Comparison of ENCODE assay signal across 12 mouse cellular contexts in the genomic region with DNA sequence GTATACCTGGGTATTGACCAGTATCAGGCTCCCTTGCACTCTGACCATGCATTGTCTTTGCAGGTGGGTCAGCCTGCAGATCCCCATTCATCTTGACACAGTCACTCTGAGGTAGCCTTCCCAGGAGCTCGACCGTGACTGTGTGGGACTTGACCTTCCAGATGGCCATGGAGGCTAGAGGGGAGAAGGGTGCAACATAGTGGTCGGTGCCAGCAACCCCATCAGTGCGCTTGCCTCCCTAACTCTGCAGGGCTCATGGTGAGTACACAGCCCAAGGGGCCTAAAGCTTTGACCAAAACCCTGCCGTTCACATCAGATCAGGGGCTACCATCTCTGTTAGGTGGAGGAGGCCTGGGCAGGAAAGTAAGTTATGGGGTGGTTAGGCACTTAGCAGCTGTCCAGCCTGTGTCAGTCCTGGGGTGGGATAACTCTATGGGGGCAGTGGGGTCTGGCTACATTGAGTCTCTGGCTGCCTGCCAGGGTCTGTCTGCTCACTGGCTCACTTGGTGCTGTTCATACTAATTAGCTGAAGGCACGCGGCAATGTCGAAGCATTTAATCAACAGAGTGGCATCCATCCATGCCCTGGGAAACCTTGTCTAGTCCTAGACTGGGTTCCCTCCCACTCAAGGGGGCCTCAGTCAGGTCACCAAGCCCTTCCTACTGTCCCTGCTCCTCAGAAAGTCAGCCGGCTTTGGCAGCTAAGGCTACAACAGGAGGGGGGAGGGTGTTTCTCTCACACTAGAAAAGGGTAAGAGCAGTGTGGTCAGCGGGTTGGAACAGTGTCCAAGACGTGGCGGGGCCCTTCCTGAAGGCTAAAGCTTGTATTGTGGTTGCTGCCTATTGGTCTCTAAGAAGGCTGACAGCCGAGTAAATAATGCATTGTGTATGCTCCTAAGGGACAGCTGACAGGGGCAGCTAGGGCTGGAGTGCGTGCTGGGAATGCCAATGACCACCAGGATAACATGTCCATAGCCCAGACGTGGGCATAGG. TPM values are rescaled to one million over a fixed set of nuclear protein-coding genes. Genes with fewer than 3 reads are reported as not detected.
DNase-seq lines count a peak whose midpoint lies in the region; ATAC-seq and TF ChIP-seq lines count a peak whose summit lies in the region.
"Had no signal": no experiment of that assay in that cellular context is flagged by ENCODE, and none has a peak within 500 bp of the region (broad histone marks: within the 10 kb centered on the region; RNA-seq: fewer than 3 reads in every experiment).

No protein-coding gene starts in this region.

- no peaks in the 10 kb centered on the region; the same call in 1 of the 2 replicates for H3K4me1 ChIP-seq in lung, embryonic 14.5 days (ENCODE audit: insufficient read depth)
- H3K4me1 ChIP-seq in hindbrain, postnatal 0 days (ENCODE audit: insufficient read depth, low read length): peaks cover 38% of the 10 kb centered on the region

- intact Hi-C loops in heart, postnatal 36 days (cut with DNase I): no loop called here

- H3K9me3 ChIP-seq in lung, embryonic 14.5 days (ENCODE audit: low read depth, low read length): no peaks in the 10 kb centered on the region
- no peaks in the 10 kb centered on the region for H3K9me3 ChIP-seq in hindbrain, postnatal 0 days (ENCODE audit: low read length)
- H3K9me3 ChIP-seq: heart, embryonic 13.5 days had no signal

- no peak overlapping the region for H3K4me3 ChIP-seq in lung, embryonic 14.5 days (ENCODE audit: low read depth, low read length)
- H3K4me3 ChIP-seq in hindbrain, postnatal 0 days (ENCODE audit: low read length): peak overlapping the region; percentile 40

- no peak overlapping the region for H3K27ac ChIP-seq in lung, embryonic 14.5 days (ENCODE audit: low read depth)
- H3K27ac ChIP-seq in hindbrain, postnatal 0 days: peak overlapping the region; percentile 83
- H3K27ac ChIP-seq: heart, embryonic 13.5 days had no signal

- H3K36me3 ChIP-seq in lung, embryonic 14.5 days (ENCODE audit: insufficient read depth): no peaks in the 10 kb centered on the region
- no peaks in the 10 kb centered on the region; the same call in 1 of the 2 replicates for H3K36me3 ChIP-seq in hindbrain, postnatal 0 days (ENCODE audit: insufficient read depth, low read length)
- H3K36me3 ChIP-seq: heart, embryonic 13.5 days had no signal

- H3K4me2 ChIP-seq in lung, embryonic 14.5 days: no peak overlapping the region
- peak overlapping the region; percentile 73 for H3K4me2 ChIP-seq in hindbrain, postnatal 0 days (ENCODE audit: low read depth, low read length)

- H3K27me3 ChIP-seq in lung, embryonic 14.5 days (ENCODE audit: insufficient read depth, low read length): peaks cover 28% of the 10 kb centered on the region; the same call in 1 of the 2 replicates
- no peaks in the 10 kb centered on the region for H3K27me3 ChIP-seq in hindbrain, postnatal 0 days (ENCODE audit: insufficient read depth, low read length)

- no peak overlapping the region for H3K9ac ChIP-seq in lung, embryonic 14.5 days
- H3K9ac ChIP-seq in hindbrain, postnatal 0 days (replicated peaks; ENCODE audit: low read length): peak overlapping the region; percentile 53; the same call in 1 of the 2 replicates
- H3K9ac ChIP-seq: heart, embryonic 13.5 days; liver, postnatal 0 days had no signal

- no peak for TF ChIP-seq CTCF in lung, embryonic 14.5 days (IDR thresholded peaks at IDR 0.05; ENCODE audit: low read depth)
- no peak for TF ChIP-seq CTCF in hindbrain, postnatal 0 days (IDR thresholded peaks at IDR 0.05; ENCODE audit: low read depth)

- ATAC-seq in lung, embryonic 14.5 days (ENCODE audit: insufficient read depth): no peak
- peak; percentile 76 for ATAC-seq in hindbrain, postnatal 0 days
- ATAC-seq: liver, postnatal 0 days had no signal

- 54% methylated on average over 15 of the region's 15 CpGs for WGBS in lung, embryonic 14.5 days
- WGBS in hindbrain, postnatal 0 days: 14% methylated on average over 15 of the region's 15 CpGs

- DNase-seq in lung, embryonic 14.5 days: peak; percentile 12
- no peak for DNase-seq in lung, postnatal 36 days
- peak; percentile 57 for DNase-seq in embryo, embryonic 10.5 days (ENCODE audit: low spot score)
- DNase-seq in hindbrain, postnatal 0 days (ENCODE audit: low spot score): peak; percentile 83
- DNase-seq in retina, embryonic 14.5 days (ENCODE audit: low spot score): peak; percentile 60
- no peak for DNase-seq in gastrocnemius, postnatal 4 days (ENCODE audit: low spot score in 2 of 2)
- DNase-seq in heart, postnatal 36 days: no peak
- no peak for DNase-seq in frontal cortex, postnatal 36 days (ENCODE audit: low spot score in 2 of 2)
- DNase-seq: adrenal gland, postnatal 10 days; liver, postnatal 0 days; thymus, postnatal 36 days had no signal

RNA-seq across cellular contexts. Expression of gene Adgra1, which starts 1.5 kb away (rescaled TPM):
- polyA plus RNA-seq in lung, embryonic 14.5 days (2014; fragmentation: Nextera tagmentation; extraction: Ambion mirVana): not detected in 2 replicates
- 28.5 and 34.4 TPM in 2 replicates for total RNA-seq in hindbrain, postnatal 0 days (2014; rRNA removed)
- polyA plus RNA-seq in hindbrain, postnatal 0 days (2015; fragmentation: Nextera tagmentation; extraction: Ambion mirVana): 48.9 and 53.3 TPM in 2 replicates
- under 1 TPM; 0.05 TPM for total RNA-seq in gastrocnemius, postnatal 4 days (2021)
- total RNA-seq in heart, postnatal 36 days (2021): not detected
- polyA plus RNA-seq: liver, postnatal 0 days had no signal

RNA-seq across cellular contexts. Expression of gene Kndc1, which starts 59.1 kb away (rescaled TPM):
- polyA plus RNA-seq in lung, embryonic 14.5 days (2014; fragmentation: Nextera tagmentation; extraction: Ambion mirVana): 0.45 and 0.53 TPM in 2 replicates
- total RNA-seq in hindbrain, postnatal 0 days (2014; rRNA removed): 53.6 and 63.1 TPM in 2 replicates
- 12.7 and 12.8 TPM in 2 replicates for polyA plus RNA-seq in hindbrain, postnatal 0 days (2015; fragmentation: Nextera tagmentation; extraction: Ambion mirVana)
- 1 to 10 TPM in 1 of 2 experiments, under 1 TPM in 1; 0.91 to 1.0 TPM for total RNA-seq in gastrocnemius, postnatal 4 days (2021)
- total RNA-seq in heart, postnatal 36 days (2021): not detected
- polyA plus RNA-seq: liver, postnatal 0 days had no signal

Comparison
In these comparisons a context has a peak if more than half of its experiments do, and no peak if none do; other contexts are left out.
1. DNase-seq: peak in lung, embryonic 14.5 days (single experiment), embryo, embryonic 10.5 days (single experiment), hindbrain, postnatal 0 days (single experiment) and retina, embryonic 14.5 days (single experiment); none in lung, postnatal 36 days (single experiment), gastrocnemius, postnatal 4 days (0 of 2), heart, postnatal 36 days (0 of 2) and frontal cortex, postnatal 36 days (0 of 2).
2. RNA of gene Adgra1, which starts 1.5 kb away (total RNA-seq): 28.5 to 34.4 TPM in hindbrain, postnatal 0 days; not detected in heart, postnatal 36 days and 0.05 TPM in gastrocnemius, postnatal 4 days; every median in the first group is over 10 times any median in the second.
3. RNA of gene Kndc1, which starts 59.1 kb away (total RNA-seq): 53.6 to 63.1 TPM in hindbrain, postnatal 0 days; 0.91 to 1.0 TPM in gastrocnemius, postnatal 4 days and not detected in heart, postnatal 36 days; every median in the first group is over 10 times any median in the second.